Comparison of ENCODE assay signal across 14 mouse cellular contexts in genomic region chr6:144337436-144337969, GRCm38 (mm10).
A peak's percentile ranks its signal among the peaks of the same experiment; 100 is the strongest.
DNase-seq lines count a peak whose midpoint lies in the region; ATAC-seq and TF ChIP-seq lines count a peak whose summit lies in the region.
"Had no signal": no experiment of that assay in that cellular context is flagged by ENCODE, and none has a peak within 500 bp of the region (broad histone marks: within the 10 kb centered on the region; RNA-seq: fewer than 3 reads in every experiment).

No protein-coding gene starts in this region.

- H3K4me3 ChIP-seq in heart, embryonic 12.5 days: no peak overlapping the region
- H3K4me3 ChIP-seq in heart, adult 2 months: no peak overlapping the region
- no peak overlapping the region for H3K4me3 ChIP-seq in embryonic facial prominence, embryonic 12.5 days
- H3K4me3 ChIP-seq in hindbrain, embryonic 14.5 days (replicated peaks; ENCODE audit: low read length): no peak overlapping the region
- no peak overlapping the region for H3K4me3 ChIP-seq in midbrain, embryonic 15.5 days
- H3K4me3 ChIP-seq: heart, embryonic 15.5 days; limb, embryonic 15.5 days; megakaryocyte, embryonic 14.5 days had no signal

- H3K27ac ChIP-seq in heart, embryonic 12.5 days (ENCODE audit: poor library complexity, severe bottlenecking): no peak overlapping the region
- no peak overlapping the region for H3K27ac ChIP-seq in heart, adult 2 months
- no peak overlapping the region for H3K27ac ChIP-seq in embryonic facial prominence, embryonic 12.5 days
- H3K27ac ChIP-seq in hindbrain, embryonic 14.5 days: no peak overlapping the region
- H3K27ac ChIP-seq in midbrain, embryonic 15.5 days: no peak overlapping the region
- H3K27ac ChIP-seq: heart, embryonic 15.5 days; limb, embryonic 15.5 days had no signal

- no peak for DNase-seq in heart, adult 2 months
- no peak for DNase-seq in hindbrain, embryonic 14.5 days (ENCODE audit: low spot score)
- no peak for DNase-seq in left cerebral cortex, postnatal 25 days (ENCODE audit: low spot score in 2 of 2)
- DNase-seq in ovary, postnatal 10 days (ENCODE audit: low spot score): no peak
- no peak for DNase-seq in layer of hippocampus, adult 9-10 months (ENCODE audit: low spot score)
- DNase-seq: kidney, adult 11 months; layer of hippocampus, postnatal 36 days; thymus, adult 2 months had no signal

- H3K9me3 ChIP-seq in heart, embryonic 12.5 days (replicated peaks): peaks cover 5% of the 10 kb centered on the region
- H3K9me3 ChIP-seq in embryonic facial prominence, embryonic 12.5 days: peaks cover 5% of the 10 kb centered on the region; the same call in 1 of the 2 replicates
- 0 out of 2 replicates have a peak, but pooled peaks cover 5% of the 10 kb centered on the region for H3K9me3 ChIP-seq in hindbrain, embryonic 14.5 days (ENCODE audit: control insufficient read depth, low read length)
- H3K9me3 ChIP-seq in midbrain, embryonic 15.5 days: no peaks in the 10 kb centered on the region
- H3K9me3 ChIP-seq: limb, embryonic 15.5 days had no signal

- no peaks in the 10 kb centered on the region for H3K79me2 ChIP-seq in heart, adult 2 months (replicated peaks; ENCODE audit: control insufficient read depth, insufficient read depth, low read length)

- ATAC-seq in heart, embryonic 12.5 days (ENCODE audit: insufficient number of reproducible peaks, low FRiP score): no peak
- ATAC-seq in embryonic facial prominence, embryonic 12.5 days (ENCODE audit: insufficient number of reproducible peaks, insufficient read depth, low FRiP score, low TSS enrichment): no peak
- ATAC-seq in hindbrain, embryonic 14.5 days (ENCODE audit: low FRiP score): no peak
- no peak for ATAC-seq in midbrain, embryonic 15.5 days (replicated peaks)

- 0 out of 2 replicates have a peak overlapping the region, but pooled peaks have one; percentile 32 for H3K4me2 ChIP-seq in heart, embryonic 12.5 days
- H3K4me2 ChIP-seq in embryonic facial prominence, embryonic 12.5 days (replicated peaks): 0 out of 2 replicates have a peak overlapping the region, but pooled peaks have one; percentile 11
- H3K4me2 ChIP-seq in hindbrain, embryonic 14.5 days (replicated peaks): peak overlapping the region; percentile 29; the same call in 1 of the 2 replicates
- H3K4me2 ChIP-seq in midbrain, embryonic 15.5 days: peak overlapping the region; percentile 24; the same call in 1 of the 2 replicates
- H3K4me2 ChIP-seq: heart, embryonic 15.5 days; limb, embryonic 15.5 days had no signal

- no peaks in the 10 kb centered on the region for H3K4me1 ChIP-seq in heart, embryonic 12.5 days (replicated peaks)
- no peaks in the 10 kb centered on the region for H3K4me1 ChIP-seq in heart, adult 2 months (ENCODE audit: control insufficient read depth, insufficient read depth, low read length)
- H3K4me1 ChIP-seq in embryonic facial prominence, embryonic 12.5 days: no peaks in the 10 kb centered on the region
- H3K4me1 ChIP-seq in hindbrain, embryonic 14.5 days (replicated peaks; ENCODE audit: control insufficient read depth, insufficient read depth, low read length): peaks cover 7% of the 10 kb centered on the region; the same call in 1 of the 2 replicates
- H3K4me1 ChIP-seq in midbrain, embryonic 15.5 days: peaks cover 10% of the 10 kb centered on the region
- H3K4me1 ChIP-seq: heart, embryonic 15.5 days; limb, embryonic 15.5 days; megakaryocyte, embryonic 14.5 days had no signal

- no peaks in the 10 kb centered on the region for H3K36me3 ChIP-seq in heart, embryonic 12.5 days
- H3K36me3 ChIP-seq in heart, adult 2 months (ENCODE audit: control insufficient read depth, insufficient read depth, low read length): no peaks in the 10 kb centered on the region
- no peaks in the 10 kb centered on the region for H3K36me3 ChIP-seq in embryonic facial prominence, embryonic 12.5 days
- H3K36me3 ChIP-seq in hindbrain, embryonic 14.5 days (replicated peaks; ENCODE audit: control insufficient read depth, insufficient read depth): no peaks in the 10 kb centered on the region
- no peaks in the 10 kb centered on the region for H3K36me3 ChIP-seq in midbrain, embryonic 15.5 days (replicated peaks)
- H3K36me3 ChIP-seq: heart, embryonic 15.5 days; limb, embryonic 15.5 days had no signal

- no peak for TF ChIP-seq EP300 in heart, adult 2 months (IDR thresholded peaks at IDR 0.05; ENCODE audit: insufficient read depth, low read depth, low read length)

- no peak overlapping the region for H3K9ac ChIP-seq in heart, embryonic 12.5 days
- no peak overlapping the region for H3K9ac ChIP-seq in heart, adult 2 months (ENCODE audit: low read depth, low read length)
- H3K9ac ChIP-seq in embryonic facial prominence, embryonic 12.5 days: no peak overlapping the region
- 0 out of 2 replicates have a peak overlapping the region, but pooled peaks have one; percentile 1 for H3K9ac ChIP-seq in hindbrain, embryonic 14.5 days
- H3K9ac ChIP-seq in midbrain, embryonic 15.5 days: no peak overlapping the region
- H3K9ac ChIP-seq: heart, embryonic 15.5 days; limb, embryonic 15.5 days had no signal

- no peak for TF ChIP-seq CTCF in heart, adult 2 months (IDR thresholded peaks at IDR 0.05)

- H3K27me3 ChIP-seq in heart, embryonic 12.5 days (replicated peaks): no peaks in the 10 kb centered on the region; the same call in 1 of the 2 replicates
- no peaks in the 10 kb centered on the region for H3K27me3 ChIP-seq in heart, adult 2 months (ENCODE audit: control insufficient read depth, insufficient read depth, low read length)
- H3K27me3 ChIP-seq in embryonic facial prominence, embryonic 12.5 days: no peaks in the 10 kb centered on the region
- H3K27me3 ChIP-seq in hindbrain, embryonic 14.5 days (ENCODE audit: control insufficient read depth, insufficient read depth, low read length): no peaks in the 10 kb centered on the region
- H3K27me3 ChIP-seq in midbrain, embryonic 15.5 days (replicated peaks): no peaks in the 10 kb centered on the region; the same call in none of the 2 replicates
- H3K27me3 ChIP-seq: heart, embryonic 15.5 days; limb, embryonic 15.5 days; megakaryocyte, embryonic 14.5 days had no signal

- intact Hi-C loops in heart, adult 2 months (cut with DNase I): no loop called here
- intact Hi-C loops in left cerebral cortex, postnatal 25 days (cut with DNase I): loop anchor here (10.0 kb wide), 1 partner anchor 627 kb away; no protein-coding TSS in a partner anchor

- WGBS in heart, embryonic 12.5 days: 37% methylated on average over 14 of the region's 14 CpGs
- WGBS in heart, adult 2 months: 33% methylated on average over 14 of the region's 14 CpGs
- 47% methylated on average over 14 of the region's 14 CpGs for WGBS in embryonic facial prominence, embryonic 12.5 days
- WGBS in hindbrain, embryonic 14.5 days: 6% methylated on average over 14 of the region's 14 CpGs
- 8% methylated on average over 14 of the region's 14 CpGs for WGBS in midbrain, embryonic 15.5 days

- no peak for TF ChIP-seq POLR2A in heart, adult 2 months (IDR thresholded peaks at IDR 0.05; ENCODE audit: insufficient read depth, low read depth, low read length)
